Mouse (Mus musculus) CD8-positive naive resting alpha-beta T cell, adult 2 months (primary cell): Measurements from ENCODE around the gene Pank2.
"Not testable (repeated sequence)": the region's sequence is repeated elsewhere in the genome, so short reads cannot be mapped to it uniquely, and the experiment has no call there.

Experiments
- DNase-seq, 2 experiments: peaks; one replicate each; pipeline ENCODE4 v3.0.0; 2022; ENCODE audit warnings: low read depth in 2 of 2, low spot score in 2 of 2

The Pank2 gene

GRCm38 (mm10) chr2:131260544-131261307, 1.6 kb upstream of the Pank2 start:
- no peak for DNase-seq

GRCm38 (mm10) chr2:131261481-131262212, 648 bp upstream of the Pank2 start:
- DNase-seq, result no peak

- peak in 1 of 2 experiments; percentile 9 for DNase-seq
Observed at GRCm38 (mm10) chr2:131262680-131263670, 680 bp downstream of the Pank2 start.

GRCm38 (mm10) chr2:131264027-131264426, 1.7 kb downstream of the Pank2 start:
- no peak for DNase-seq

- no peak for DNase-seq
Observed at GRCm38 (mm10) chr2:131265056-131265455, 2.8 kb downstream of the Pank2 start.

GRCm38 (mm10) chr2:131275493-131275892, 13.2 kb downstream of the Pank2 start:
- DNase-seq, result no peak

- no peak for DNase-seq
Observed at GRCm38 (mm10) chr2:131276722-131277121, 14.4 kb downstream of the Pank2 start.

- DNase-seq, result no peak
Observed at GRCm38 (mm10) chr2:131281596-131281995, 19.3 kb downstream of the Pank2 start.

- DNase-seq, result no peak
Observed at GRCm38 (mm10) chr2:131286276-131286675, 24.0 kb downstream of the Pank2 start.

GRCm38 (mm10) chr2:131290669-131291068, 28.4 kb downstream of the Pank2 start:
- no peak for DNase-seq

- no peak for DNase-seq
Observed at GRCm38 (mm10) chr2:131296746-131297261, 34.5 kb downstream of the Pank2 start.

GRCm38 (mm10) chr2:131298674-131299073, 36.4 kb downstream of the Pank2 start:
- not testable (repeated sequence) for DNase-seq

GRCm38 (mm10) chr2:131300485-131300884, 38.2 kb downstream of the Pank2 start:
- DNase-seq, result no peak

GRCm38 (mm10) chr2:131301635-131302034, 39.3 kb downstream of the Pank2 start:
- DNase-seq, result no peak

GRCm38 (mm10) chr2:131304497-131304896, 42.2 kb downstream of the Pank2 start:
- DNase-seq, result no peak

GRCm38 (mm10) chr2:131305226-131305625, 42.9 kb downstream of the Pank2 start:
- not testable (repeated sequence) for DNase-seq

GRCm38 (mm10) chr2:131307391-131307790, 45.1 kb downstream of the Pank2 start:
- no peak for DNase-seq

GRCm38 (mm10) chr2:131307822-131308221, 45.5 kb downstream of the Pank2 start:
- DNase-seq, result no peak

GRCm38 (mm10) chr2:131309296-131309695, 47.0 kb downstream of the Pank2 start:
- no peak for DNase-seq

- DNase-seq, result no peak
Observed at GRCm38 (mm10) chr2:131316167-131316566, 53.9 kb downstream of the Pank2 start.

GRCm38 (mm10) chr2:131319401-131319800, 57.1 kb downstream of the Pank2 start:
- DNase-seq, result no peak
